In genomic region chr19:56396669-56397621, GRCm38 (mm10) we compare ENCODE assay signal across 8 mouse cellular contexts. TPM values are rescaled to one million over a fixed set of nuclear protein-coding genes. Genes with fewer than 3 reads are reported as not detected.
DNase-seq lines count a peak whose midpoint lies in the region; ATAC-seq lines count a peak whose summit lies in the region.

Casp7 (plus strand) TSS chr19:56397129.

- H3K27me3 ChIP-seq in embryonic facial prominence, embryonic 12.5 days = peaks cover 14% of the 10 kb centered on the region; the same call in 1 of the 2 replicates
- no peaks in the 10 kb centered on the region for H3K27me3 ChIP-seq in liver, embryonic 15.5 days
- peaks cover 6% of the 10 kb centered on the region for H3K27me3 ChIP-seq in neural tube, embryonic 11.5 days (ENCODE audit: control insufficient read depth, insufficient read depth, low read length)
- no peaks in the 10 kb centered on the region for H3K27me3 ChIP-seq in stomach, embryonic 16.5 days (ENCODE audit: control insufficient read depth, insufficient read depth, low read length)

- no peaks in the 10 kb centered on the region for H3K36me3 ChIP-seq in embryonic facial prominence, embryonic 12.5 days
- no peaks in the 10 kb centered on the region for H3K36me3 ChIP-seq in liver, embryonic 15.5 days (replicated peaks)
- no peaks in the 10 kb centered on the region for H3K36me3 ChIP-seq in neural tube, embryonic 11.5 days (ENCODE audit: control insufficient read depth, insufficient read depth, low read length)
- H3K36me3 ChIP-seq in stomach, embryonic 16.5 days (ENCODE audit: control insufficient read depth, insufficient read depth, low read length) = no peaks in the 10 kb centered on the region

- WGBS in embryonic facial prominence, embryonic 12.5 days = 1% methylated on average over 76 of the region's 78 CpGs
- WGBS in liver, embryonic 15.5 days (ENCODE audit: insufficient replicate concordance) = under 1% methylated on average over 78 of the region's 78 CpGs
- under 1% methylated on average over 66 of the region's 78 CpGs for WGBS in neural tube, embryonic 11.5 days
- WGBS in stomach, embryonic 16.5 days = under 1% methylated on average over 66 of the region's 78 CpGs

- H3K4me1 ChIP-seq in embryonic facial prominence, embryonic 12.5 days = peaks cover 16% of the 10 kb centered on the region; the same call in 1 of the 2 replicates
- peaks cover 84% of the 10 kb centered on the region for H3K4me1 ChIP-seq in liver, embryonic 15.5 days (replicated peaks)
- H3K4me1 ChIP-seq in neural tube, embryonic 11.5 days (ENCODE audit: control insufficient read depth, insufficient read depth, low read length) = 0 out of 2 replicates have a peak, but pooled peaks cover 7% of the 10 kb centered on the region
- H3K4me1 ChIP-seq in stomach, embryonic 16.5 days (ENCODE audit: control insufficient read depth, insufficient read depth, low read length) = peaks cover 25% of the 10 kb centered on the region; the same call in 1 of the 2 replicates

- peak; percentile 66 for ATAC-seq in embryonic facial prominence, embryonic 12.5 days (ENCODE audit: insufficient number of reproducible peaks, insufficient read depth, low FRiP score, low TSS enrichment)
- ATAC-seq in liver, embryonic 15.5 days (ENCODE audit: insufficient read depth) = peak; percentile 65
- peak; percentile 58 for ATAC-seq in neural tube, embryonic 11.5 days (ENCODE audit: insufficient read depth, low FRiP score, low TSS enrichment)
- peak; percentile 71 for ATAC-seq in stomach, embryonic 16.5 days (ENCODE audit: insufficient read depth, low FRiP score)

- peak within 1 kb of the TSS; percentile 61 for H3K4me3 ChIP-seq in embryonic facial prominence, embryonic 12.5 days
- peak within 1 kb of the TSS; percentile 78 for H3K4me3 ChIP-seq in liver, embryonic 15.5 days (replicated peaks)
- peak within 1 kb of the TSS; percentile 60 for H3K4me3 ChIP-seq in neural tube, embryonic 11.5 days (ENCODE audit: low read depth, low read length)
- H3K4me3 ChIP-seq in stomach, embryonic 16.5 days (replicated peaks; ENCODE audit: low read length) = peak within 1 kb of the TSS; percentile 72

- H3K4me2 ChIP-seq in embryonic facial prominence, embryonic 12.5 days (replicated peaks) = peak within 1 kb of the TSS; percentile 73
- peak within 1 kb of the TSS; percentile 98 for H3K4me2 ChIP-seq in liver, embryonic 15.5 days
- H3K4me2 ChIP-seq in neural tube, embryonic 11.5 days (ENCODE audit: low read depth) = peak within 1 kb of the TSS; percentile 95
- peak within 1 kb of the TSS; percentile 77 for H3K4me2 ChIP-seq in stomach, embryonic 16.5 days (ENCODE audit: low read depth, low read length)

- no peaks in the 10 kb centered on the region for H3K9me3 ChIP-seq in embryonic facial prominence, embryonic 12.5 days
- H3K9me3 ChIP-seq in liver, embryonic 15.5 days (replicated peaks) = no peaks in the 10 kb centered on the region
- no peaks in the 10 kb centered on the region for H3K9me3 ChIP-seq in neural tube, embryonic 11.5 days (ENCODE audit: control insufficient read depth, low read length)
- H3K9me3 ChIP-seq in stomach, embryonic 16.5 days (replicated peaks; ENCODE audit: control insufficient read depth, low read length) = no peaks in the 10 kb centered on the region

- peak within 1 kb of the TSS; percentile 75 for H3K27ac ChIP-seq in embryonic facial prominence, embryonic 12.5 days
- H3K27ac ChIP-seq in liver, embryonic 15.5 days (replicated peaks) = peak within 1 kb of the TSS; percentile 79
- H3K27ac ChIP-seq in neural tube, embryonic 11.5 days (ENCODE audit: low read depth, low read length) = no peak within 1 kb of the TSS
- H3K27ac ChIP-seq in stomach, embryonic 16.5 days (ENCODE audit: low read length) = peak within 1 kb of the TSS; percentile 91

- peak; percentile 68 for DNase-seq in 3T3-L1 (ENCODE audit: low read depth, low spot score)
- peak; percentile 71 for DNase-seq in ZHBTc4 (ENCODE audit: low read depth, low spot score)
- peak; percentile 69 for DNase-seq in heart, adult 8-10 months (ENCODE audit: low spot score)
- peak; percentile 47 to 62 for DNase-seq in kidney, adult 8-10 months
- peak; percentile 76 for DNase-seq in neural tube, embryonic 11.5 days (ENCODE audit: low spot score)

- peak within 1 kb of the TSS; percentile 68 for H3K9ac ChIP-seq in embryonic facial prominence, embryonic 12.5 days
- peak within 1 kb of the TSS; percentile 80 for H3K9ac ChIP-seq in liver, embryonic 15.5 days
- H3K9ac ChIP-seq in neural tube, embryonic 11.5 days (ENCODE audit: low read length) = peak within 1 kb of the TSS; percentile 73
- peak within 1 kb of the TSS; percentile 89 for H3K9ac ChIP-seq in stomach, embryonic 16.5 days (ENCODE audit: low read length)

RNA-seq across cellular contexts. Expression of gene Casp7, which starts in this region (rescaled TPM):
- polyA plus RNA-seq in embryonic facial prominence, embryonic 12.5 days (2016; fragmentation: Nextera tagmentation; extraction: Ambion mirVana) = 30.7 and 32.1 TPM in 2 replicates
- 10 to 100 TPM; 11.0 to 13.7 (median 12.3) TPM for total RNA-seq in heart, adult 8-10 months (2022)
- 12.7 and 13.0 TPM in 2 replicates for polyA plus RNA-seq in liver, embryonic 15.5 days (2015; fragmentation: Nextera tagmentation; extraction: Ambion mirVana)
- polyA plus RNA-seq in neural tube, embryonic 11.5 days (2014; fragmentation: Nextera tagmentation; extraction: Ambion mirVana) = 18.3 and 18.5 TPM in 2 replicates
- polyA plus RNA-seq in stomach, embryonic 16.5 days (2015; fragmentation: Nextera tagmentation; extraction: Ambion mirVana) = 27.3 and 29.3 TPM in 2 replicates
